Comparison of ENCODE assay signal across 34 mouse cellular contexts in the genomic region with DNA sequence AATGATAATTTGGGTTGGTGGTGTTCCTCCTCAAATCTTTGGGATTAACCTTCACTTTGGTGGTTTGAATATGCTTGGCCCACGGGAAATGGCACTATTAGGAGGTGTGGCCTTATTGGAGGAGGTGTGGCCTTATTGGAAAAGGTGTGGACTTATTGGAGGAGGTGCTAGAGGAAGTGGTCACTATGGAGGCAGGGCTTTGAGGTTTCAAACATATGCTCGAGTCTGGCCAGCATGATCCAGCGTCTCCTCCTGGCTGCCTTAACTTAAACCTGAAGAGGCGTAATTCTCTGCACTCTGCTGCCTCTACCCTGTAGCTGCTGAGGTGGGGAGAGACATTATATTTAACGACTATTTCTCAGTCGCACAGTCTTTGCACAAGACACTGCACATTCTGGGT. TPM values are rescaled to one million over a fixed set of nuclear protein-coding genes. Genes with fewer than 3 reads are reported as not detected.
DNase-seq lines count a peak whose midpoint lies in the region; ATAC-seq and TF ChIP-seq lines count a peak whose summit lies in the region.
"Had no signal": no experiment of that assay in that cellular context is flagged by ENCODE, and none has a peak within 500 bp of the region (broad histone marks: within the 10 kb centered on the region; RNA-seq: fewer than 3 reads in every experiment).

No protein-coding gene starts in this region.

- DNase-seq in 416B (ENCODE audit: low read depth) = peak; percentile 56
- peak; percentile 19 for DNase-seq in CH12.LX (ENCODE audit: extremely low read depth)
- DNase-seq in ES-CJ7 (ENCODE audit: low read depth, low spot score) = peak; percentile 38
- DNase-seq in R1 (ENCODE audit: low read depth, low spot score) = peak; percentile 80
- no peak for DNase-seq in frontal cortex, postnatal 10 days (ENCODE audit: low spot score in 2 of 2)
- DNase-seq in left cerebral cortex, adult 2 months (ENCODE audit: extremely low spot score in 1 of 2, low spot score in 2 of 2) = no peak
- DNase-seq: adrenal gland, adult 2 months; adrenal gland, postnatal 10 days; adrenal gland, postnatal 25 days; B cell, adult 2 months; cerebellum, adult 11 months; cerebellum, adult 18-20 months; cerebellum, adult 8-10 months; cerebellum, adult 9-11 months; cerebellum, postnatal 14 days; cerebellum, postnatal 36 days; embryo, embryonic 11 days had no signal

- in situ Hi-C loops in CH12.LX (cut with MboI; ENCODE audit: low pct_ligation_motif_present, low pct_unique_long_range_greater_than_20kb, low sequenced_read_pairs) = no loop called here

- no peaks in the 10 kb centered on the region for H3K27me3 ChIP-seq in CH12.LX (replicated peaks)
- H3K27me3 ChIP-seq: embryonic facial prominence, embryonic 13.5 days; embryonic facial prominence, embryonic 15.5 days; forebrain, embryonic 12.5 days had no signal

- no peak for TF ChIP-seq RAD21 in CH12.LX (IDR thresholded peaks at IDR 0.05; ENCODE audit: low read depth, low read length)

- no peak overlapping the region for H3K9ac ChIP-seq in CH12.LX (ENCODE audit: insufficient read depth, low read depth)
- H3K9ac ChIP-seq: embryonic facial prominence, embryonic 13.5 days; embryonic facial prominence, embryonic 15.5 days; forebrain, embryonic 12.5 days had no signal

- H3K4me3 ChIP-seq in CH12.LX (replicated peaks in 1 of 3; ENCODE audit: low read depth in 2 of 3, low read length in 2 of 3, poor library complexity in 1 of 3) = no peak overlapping the region
- no peak overlapping the region for H3K4me3 ChIP-seq in left cerebral cortex, adult 2 months
- H3K4me3 ChIP-seq: embryonic facial prominence, embryonic 13.5 days; embryonic facial prominence, embryonic 15.5 days; erythroblast, embryonic 14.5 days; forebrain, embryonic 10.5 days; forebrain, embryonic 12.5 days had no signal

- H3K27ac ChIP-seq in CH12.LX (ENCODE audit: insufficient read depth, low read depth) = no peak overlapping the region
- no peak overlapping the region for H3K27ac ChIP-seq in left cerebral cortex, adult 2 months
- H3K27ac ChIP-seq: embryonic facial prominence, embryonic 13.5 days; embryonic facial prominence, embryonic 15.5 days; forebrain, embryonic 10.5 days; forebrain, embryonic 12.5 days had no signal

- intact Hi-C loops in left cerebral cortex, adult 2 months (cut with DNase I) = no loop called here

- H3K79me2 ChIP-seq in CH12.LX (replicated peaks; ENCODE audit: control insufficient read depth, extremely low read depth, insufficient read depth, poor library complexity, severe bottlenecking) = no peaks in the 10 kb centered on the region

- no peak for TF ChIP-seq EP300 in CH12.LX (IDR thresholded peaks at IDR 0.05; ENCODE audit: low read length)

- no peak for TF ChIP-seq CTCF in CH12.LX (conservative IDR thresholded peaks at IDR 0.05 in 1 of 2, IDR thresholded peaks at IDR 0.05 in 1 of 2; ENCODE audit: low read depth in 2 of 2, low read length in 2 of 2)
- no peak for TF ChIP-seq CTCF in left cerebral cortex, adult 2 months (IDR thresholded peaks at IDR 0.05)

- H3K9me3 ChIP-seq in CH12.LX (replicated peaks; ENCODE audit: low read length) = no peaks in the 10 kb centered on the region
- H3K9me3 ChIP-seq: embryonic facial prominence, embryonic 13.5 days; embryonic facial prominence, embryonic 15.5 days; forebrain, embryonic 10.5 days; forebrain, embryonic 12.5 days; G1E had no signal

- no peak for TF ChIP-seq POLR2A in CH12.LX (IDR thresholded peaks at IDR 0.05; ENCODE audit: low read depth, low read length)

- 0 out of 2 replicates have a peak overlapping the region, but pooled peaks have one; percentile 9 for H3K4me2 ChIP-seq in CH12.LX (ENCODE audit: insufficient read depth, low read depth, poor library complexity, severe bottlenecking)
- H3K4me2 ChIP-seq: embryonic facial prominence, embryonic 13.5 days; embryonic facial prominence, embryonic 15.5 days; forebrain, embryonic 12.5 days had no signal

- no peaks in the 10 kb centered on the region for H3K36me3 ChIP-seq in CH12.LX (replicated peaks in 1 of 2; ENCODE audit: control insufficient read depth in 1 of 2, insufficient read depth in 1 of 2, low read length in 1 of 2)
- H3K36me3 ChIP-seq: embryonic facial prominence, embryonic 13.5 days; embryonic facial prominence, embryonic 15.5 days; forebrain, embryonic 10.5 days; forebrain, embryonic 12.5 days; G1E had no signal

- ATAC-seq in monocyte, adult 5-6 weeks (replicated peaks; ENCODE audit: insufficient number of reproducible peaks, low FRiP score, low TSS enrichment, poor library complexity, severe bottlenecking) = no peak
- no peak; the same call in 1 of the 2 replicates for ATAC-seq in granulocyte monocyte progenitor cell, adult 5-6 weeks (replicated peaks; ENCODE audit: poor library complexity, severe bottlenecking)
- ATAC-seq: CD4-positive, CD25-positive, alpha-beta regulatory T cell, adult 4 months; forebrain, embryonic 14.5 days; forebrain, embryonic 16.5 days; Patski had no signal

- peaks cover 2 to 3% of the 10 kb centered on the region in 2 experiments; a peak in 2 of 4 replicates for H3K4me1 ChIP-seq in CH12.LX (ENCODE audit: control insufficient read depth in 1 of 2, insufficient read depth in 2 of 2)

- dilution Hi-C loops in CH12.LX (cut with MboI; ENCODE audit: extremely low pct_ligation_motif_present, extremely low pct_unique_long_range_greater_than_20kb, low sequenced_read_pairs) = no loop called here

TF ChIP-seq in CH12.LX, 34 proteins besides CTCF, POLR2A, EP300 and RAD21:
- no peak for TF ChIP-seq E2F4 (IDR thresholded peaks at IDR 0.05; ENCODE audit: insufficient replicate concordance, low read depth, low read length)
- no peak for TF ChIP-seq BHLHE40 (IDR thresholded peaks at IDR 0.05; ENCODE audit: low read depth, low read length)
- TF ChIP-seq CHD1 (IDR thresholded peaks at IDR 0.05; ENCODE audit: low read depth, low read length) = no peak

RNA-seq across cellular contexts. Expression of a gene that starts 11.6 kb away (rescaled TPM):
- total RNA-seq in CH12.LX (2012; rRNA removed) (2.0 and 2.2 TPM in 2 replicates), CH12.LX (2014; rRNA removed) (1.1 TPM in 2 replicates)
- 5.2 and 6.0 TPM in 2 replicates for polyA plus RNA-seq in CH12.LX (2012; ENCODE audit: insufficient read length, low read depth)
- not detected in 3 replicates for total RNA-seq in monocyte, adult 5-6 weeks (2017)
- not detected for total RNA-seq in left cerebral cortex, adult 2 months (2021)
- total RNA-seq in granulocyte monocyte progenitor cell, adult 5-6 weeks (2014; fragmentation: Nextera tagmentation) = not detected in 2 replicates
- not detected in 2 replicates for total RNA-seq in granulocyte monocyte progenitor cell, adult 5-6 weeks (2017)
- total RNA-seq: adrenal gland, adult 2 months; adrenal gland, postnatal 10 days; adrenal gland, postnatal 25 days; adrenal gland, postnatal 4 days; common myeloid progenitor, adult 5-6 weeks had no signal
- polyA plus RNA-seq: adrenal gland, adult 2 months; brain, embryonic 14.5 days; CD4-positive, CD25-positive, alpha-beta regulatory T cell, adult 4 months; embryonic facial prominence, embryonic 11.5 days; embryonic facial prominence, embryonic 13.5 days; embryonic facial prominence, embryonic 15.5 days; erythroblast, embryonic 14.5 days; forebrain, embryonic 10.5 days; forebrain, embryonic 12.5 days; forebrain, embryonic 14.5 days; forebrain, embryonic 16.5 days; frontal cortex, adult 2 months; G1E; Patski had no signal

Comparison
In these comparisons a context has a peak if more than half of its experiments do, and no peak if none do; other contexts are left out.
1. DNase-seq: peak in 416B (single experiment), CH12.LX (single experiment), ES-CJ7 (single experiment) and R1 (single experiment); none in frontal cortex, postnatal 10 days (0 of 2) and left cerebral cortex, adult 2 months (0 of 2).